Mouse (Mus musculus) retina, adult 2 months (tissue): ENCODE results near the gene Naaladl1.

Source experiments
- DNase-seq: peaks from one replicate; pipeline ENCODE4 v3.0.0-alpha.2; 2012; ENCODE audit warnings: low read depth, low spot score

Gene Naaladl1

GRCm38 (mm10) chr19:6105586-6105985 is at the start of gene Naaladl1:
Gene Naaladl1 (plus strand): TSS chr19:6105782.
- no peak for DNase-seq

GRCm38 (mm10) chr19:6056696-6057095 is 48.9 kb upstream of the Naaladl1 start:
- no peak for DNase-seq

- DNase-seq: peak; percentile 97
These were observed 48.1 kb upstream of the Naaladl1 start, which contains the start of the genes Mrpl49 and Fau for GRCm38 (mm10) chr19:6057313-6058096. Gene Mrpl49 (minus strand): TSS chr19:6057785. Gene Fau (plus strand): TSS chr19:6057844.

- no peak for DNase-seq
These were observed 47.1 kb upstream of the Naaladl1 start for GRCm38 (mm10) chr19:6058513-6058912.

GRCm38 (mm10) chr19:6058966-6059365 is 46.6 kb upstream of the Naaladl1 start:
- no peak for DNase-seq

DNA sequence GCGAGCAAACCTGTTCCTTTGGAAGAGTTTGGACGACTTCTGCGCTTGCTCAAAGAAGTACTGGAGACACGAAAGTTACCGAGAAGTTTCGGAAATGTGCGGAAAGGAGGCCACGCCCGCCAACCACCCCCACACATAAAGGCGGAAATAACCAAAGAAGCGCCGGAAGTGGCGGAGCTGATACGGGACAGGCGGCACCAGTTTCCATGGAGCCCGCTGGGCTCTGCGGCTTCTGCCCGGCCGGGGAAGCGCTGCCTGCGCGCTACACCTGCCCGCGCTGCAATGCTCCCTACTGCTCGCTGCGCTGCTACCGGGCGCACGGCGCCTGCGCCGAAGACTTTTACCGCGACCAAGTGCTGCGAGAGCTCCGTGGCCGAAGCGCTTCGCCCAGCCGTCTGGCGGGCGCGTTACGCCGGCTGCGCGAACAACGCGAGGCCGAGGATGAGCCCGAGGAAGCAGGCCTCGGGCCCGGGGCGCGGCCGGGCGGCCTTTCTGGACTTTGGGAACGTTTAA is 44.5 kb upstream of the Naaladl1 start, which contains the start of gene Znhit2:
Gene Znhit2, plus strand, starts transcription at position 172 of the 513 bp plus-strand sequence.
- peak; percentile 77 for DNase-seq

DNA sequence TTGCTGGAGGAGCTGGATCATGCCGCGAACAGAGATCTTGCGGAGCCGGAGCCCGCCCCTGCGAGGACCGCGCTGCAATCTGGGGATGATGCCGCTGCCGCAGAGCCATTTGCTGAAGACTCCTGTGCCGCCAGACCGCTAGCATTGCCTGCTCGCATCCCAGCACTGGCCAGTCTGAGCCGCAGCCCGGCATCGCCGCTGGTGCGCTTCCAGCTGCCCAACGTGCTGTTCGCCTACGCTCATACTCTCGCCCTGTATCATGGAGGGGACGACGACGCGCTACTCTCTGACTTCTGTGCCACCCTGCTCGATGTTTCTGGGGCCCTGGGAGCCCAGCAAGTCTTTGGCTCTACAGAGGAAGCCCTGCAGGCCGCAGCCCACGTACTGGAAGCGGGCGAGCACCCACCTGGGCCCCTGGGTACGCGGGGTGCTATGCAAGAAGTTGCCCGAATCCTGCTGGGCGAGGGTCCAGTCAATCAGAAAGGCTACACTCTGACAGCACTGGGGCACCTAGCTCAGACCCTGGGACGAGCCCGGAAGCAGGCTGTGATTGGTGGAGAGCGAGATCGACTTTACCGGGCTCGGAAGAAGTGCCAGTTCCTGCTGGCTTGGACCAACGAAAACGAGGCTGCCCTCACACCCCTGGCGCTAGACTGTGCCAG is 43.8 kb upstream of the Naaladl1 start:
- no peak for DNase-seq

DNA sequence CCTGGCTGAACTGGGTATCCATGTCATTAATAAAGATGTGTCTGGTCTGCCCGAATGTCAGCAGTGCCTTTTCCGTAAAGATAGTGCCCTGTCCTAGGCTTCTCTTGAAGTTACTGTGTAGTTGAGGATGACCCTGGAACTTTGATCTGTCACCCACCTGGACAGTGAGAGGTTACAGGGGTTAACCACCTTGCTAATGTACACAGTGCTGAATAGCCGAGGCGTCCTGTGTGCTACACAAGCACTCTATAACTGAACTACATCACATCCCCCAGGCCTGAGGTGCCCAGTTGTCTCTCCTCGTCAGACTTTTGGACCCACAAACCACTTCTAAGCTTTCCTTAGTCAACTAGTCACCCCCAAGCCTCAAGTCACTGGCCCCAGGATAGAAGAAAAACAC is 43.2 kb upstream of the Naaladl1 start:
- DNase-seq: no peak

GRCm38 (mm10) chr19:6063081-6063480 is 42.5 kb upstream of the Naaladl1 start:
- DNase-seq: no peak

- DNase-seq: no peak
These were observed 39.0 kb upstream of the Naaladl1 start for GRCm38 (mm10) chr19:6066571-6066970.

GRCm38 (mm10) chr19:6067011-6067723 is 38.4 kb upstream of the Naaladl1 start:
- DNase-seq: no peak

- no peak for DNase-seq
These were observed 37.7 kb upstream of the Naaladl1 start, which contains the start of gene Tm7sf2 for GRCm38 (mm10) chr19:6067724-6068415. Gene Tm7sf2 (minus strand): TSS chr19:6068373.

GRCm38 (mm10) chr19:6068951-6069350 is 36.6 kb upstream of the Naaladl1 start:
- no peak for DNase-seq

GRCm38 (mm10) chr19:6069851-6070250 is 35.7 kb upstream of the Naaladl1 start:
- no peak for DNase-seq

DNA sequence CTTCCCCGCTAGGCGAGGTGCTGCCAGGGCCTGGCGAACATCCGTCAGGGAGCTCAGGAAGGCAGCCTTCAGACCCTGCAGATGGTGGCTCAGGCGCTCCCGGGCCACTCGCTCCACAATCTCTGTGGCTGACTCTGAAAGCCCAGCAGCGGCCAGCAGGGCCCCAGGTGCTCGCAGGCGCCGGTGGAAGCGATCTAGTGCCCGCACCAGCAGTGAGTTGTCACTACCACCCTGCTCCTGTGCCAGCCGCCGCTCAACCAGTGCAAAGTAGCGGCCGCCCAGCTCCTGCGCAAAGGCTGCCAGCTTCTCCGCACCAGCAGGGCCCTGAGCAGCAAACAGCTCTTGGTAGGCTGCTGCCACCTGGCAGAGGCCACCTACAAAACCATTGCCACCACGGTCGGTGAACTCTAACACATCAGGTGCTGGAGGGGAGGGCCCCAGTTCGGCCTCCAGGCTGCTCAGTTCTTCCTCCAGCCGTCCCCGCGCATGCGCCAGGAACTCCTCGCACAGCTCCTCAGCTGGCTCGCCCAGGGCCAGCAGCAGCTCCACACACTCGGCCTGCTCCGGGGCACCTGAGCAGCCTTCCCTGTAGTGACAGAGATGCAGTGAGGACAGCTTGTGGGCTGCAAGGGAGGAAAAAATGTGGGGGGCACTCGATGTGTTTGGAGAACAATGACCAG is 34.9 kb upstream of the Naaladl1 start:
- DNase-seq: no peak

DNA sequence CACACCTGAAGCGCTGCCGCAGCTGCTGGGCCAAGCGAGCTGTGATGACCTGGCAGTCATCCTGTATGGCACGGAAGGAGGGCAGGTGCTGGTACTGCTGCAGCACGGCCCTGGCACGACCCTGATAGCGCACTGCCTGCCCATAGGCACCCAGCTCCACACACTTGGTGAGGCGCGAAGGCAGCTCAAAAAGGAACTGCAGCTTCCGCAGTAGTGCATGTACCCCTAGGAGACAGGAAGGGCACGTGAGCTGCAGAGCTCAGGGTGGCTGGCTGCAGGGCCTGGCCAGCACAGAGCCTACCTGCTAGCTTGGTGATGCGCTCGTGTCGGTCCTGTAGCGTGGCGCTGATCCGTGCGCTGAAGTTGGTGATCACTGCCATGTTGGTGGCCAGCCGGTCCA is 34.3 kb upstream of the Naaladl1 start:
- DNase-seq: no peak

DNA sequence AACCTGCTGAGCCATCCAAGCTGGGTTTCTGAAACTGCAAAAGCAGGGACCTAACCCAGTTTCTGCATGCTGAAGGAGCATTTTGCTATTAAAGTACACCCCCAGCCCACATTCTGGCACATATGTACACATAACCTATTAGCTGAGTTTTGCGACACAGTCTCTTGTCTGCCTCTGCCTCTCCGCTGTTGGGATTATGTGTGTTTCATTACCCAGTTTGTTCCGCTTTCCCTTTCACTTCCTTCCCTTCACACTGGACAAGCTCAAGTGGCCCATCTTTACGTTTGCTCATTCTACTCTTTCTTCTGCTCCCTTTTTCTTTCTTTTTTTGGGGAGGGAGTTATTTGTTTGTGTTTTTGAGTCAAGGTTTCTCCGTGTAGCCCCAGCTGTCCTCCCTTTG is 31.7 kb upstream of the Naaladl1 start:
- no peak for DNase-seq

- peak; percentile 90 for DNase-seq
These were observed 28.8 kb upstream of the Naaladl1 start, which contains the start of gene Vps51 for GRCm38 (mm10) chr19:6076564-6077393. Gene Vps51 (minus strand): TSS chr19:6077231.

GRCm38 (mm10) chr19:6079983-6080480 is 25.6 kb upstream of the Naaladl1 start, which contains the start of gene Tmem262:
Gene Tmem262 (plus strand): TSS chr19:6080033.
- DNase-seq: no peak
